Mouse (Mus musculus) kidney, adult 2 months (tissue): ENCODE measurements around the gene Hemk1.

ENCODE experiments used
- CTCF ChIP-seq: fragments of 200-500 bp; conservative IDR thresholded peaks from 2 replicates; pipeline ENCODE4 v1.5.1; 2011; ENCODE audit warnings: low read depth, mild to moderate bottlenecking, control low read depth, low read length, moderate library complexity, mixed read lengths; ENCODE audit not compliant: insufficient read depth, insufficient read length
- POLR2A ChIP-seq: fragments of 200-500 bp; IDR thresholded peaks from one replicate; pipeline ENCODE4 v1.6.1; 2011; ENCODE audit warnings: low read depth, low read length, control low read depth

GRCm38 (mm10) chr9:107330791-107331190 lies 7.4 kb downstream of the Hemk1 start:
- TF ChIP-seq CTCF, result no peak
- TF ChIP-seq POLR2A, result no peak
